Mouse (Mus musculus) ovary, adult 18-20 months (tissue): ENCODE measurements around the gene Srgap3.

Experiments used
- DNase-seq: peaks from one replicate; pipeline ENCODE4 v3.0.0; 2022; ENCODE audit warnings: low spot score, mixed read lengths

The Srgap3 gene

GRCm38 (mm10) chr6:112912552-112912951, 34.5 kb downstream of the Srgap3 start:
- no peak for DNase-seq

- DNase-seq = no peak
Measured at GRCm38 (mm10) chr6:112909711-112910110, 37.4 kb downstream of the Srgap3 start.

- DNase-seq = no peak
Measured at GRCm38 (mm10) chr6:112907887-112908584, 39.0 kb downstream of the Srgap3 start.

GRCm38 (mm10) chr6:112903796-112904195, 43.3 kb downstream of the Srgap3 start:
- DNase-seq = no peak

GRCm38 (mm10) chr6:112903226-112903625, 43.8 kb downstream of the Srgap3 start:
- no peak for DNase-seq

GRCm38 (mm10) chr6:112902791-112903190, 44.3 kb downstream of the Srgap3 start:
- no peak for DNase-seq

- no peak for DNase-seq
Measured at GRCm38 (mm10) chr6:112900306-112900705, 46.8 kb downstream of the Srgap3 start.

- peak; percentile 66 for DNase-seq
Measured at GRCm38 (mm10) chr6:112899711-112900110, 47.4 kb downstream of the Srgap3 start.

GRCm38 (mm10) chr6:112899276-112899675, 47.8 kb downstream of the Srgap3 start:
- DNase-seq = no peak

GRCm38 (mm10) chr6:112898435-112898834, 48.6 kb downstream of the Srgap3 start:
- no peak for DNase-seq

- DNase-seq = no peak
Measured at GRCm38 (mm10) chr6:112896372-112896771, 50.7 kb downstream of the Srgap3 start.

- DNase-seq = peak; percentile 51
Measured at GRCm38 (mm10) chr6:112890331-112890751, 56.7 kb downstream of the Srgap3 start.

GRCm38 (mm10) chr6:112883588-112884135, 63.4 kb downstream of the Srgap3 start:
- DNase-seq = peak; percentile 59

- no peak for DNase-seq
Measured at GRCm38 (mm10) chr6:112880048-112880534, 67.0 kb downstream of the Srgap3 start.

GRCm38 (mm10) chr6:112879154-112879553, 67.9 kb downstream of the Srgap3 start:
- DNase-seq = no peak

GRCm38 (mm10) chr6:112873089-112873835, 73.8 kb downstream of the Srgap3 start:
- DNase-seq = no peak

- DNase-seq = no peak
Measured at GRCm38 (mm10) chr6:112871241-112871780, 75.8 kb downstream of the Srgap3 start.

GRCm38 (mm10) chr6:112868197-112868957, 78.7 kb downstream of the Srgap3 start:
- peak; percentile 34 for DNase-seq

GRCm38 (mm10) chr6:112866096-112866495, 81.0 kb downstream of the Srgap3 start:
- DNase-seq = no peak

- DNase-seq = peak; percentile 75
Measured at GRCm38 (mm10) chr6:112865021-112865531, 82.0 kb downstream of the Srgap3 start.

GRCm38 (mm10) chr6:112862465-112862864, 84.6 kb downstream of the Srgap3 start:
- DNase-seq = no peak
